Mouse (Mus musculus) granulocyte monocyte progenitor cell, adult 5-6 weeks (primary cell): ENCODE data around the gene Eddm3b. TPM values are rescaled to one million over a fixed set of nuclear protein-coding genes. Genes with fewer than 3 reads are reported as not detected.

ENCODE experiments used
- total RNA-seq, 2 experiments: library from RNA; stranded (forward) in 1 of 2; stranded (reverse) in 1 of 2; fragments of 200-712, 200-1000 nt in 1 of 2; fragments of >200 nt in 1 of 2; fragmentation: Nextera tagmentation in 1 of 2; gene quantifications; 2 replicates each; pipeline ENCODE4 v1.2.3; 2014 to 2017

Gene Eddm3b
- total RNA-seq, 2 experiments from 2014 or later: not detected

Other genes starting within 250 kb of the Eddm3b start
- 41.8 and 54.2 TPM in 2 replicates for gene Tep1, start 243.9 kb upstream of the Eddm3b start, total RNA-seq (2014; fragmentation: Nextera tagmentation)
- gene Tep1, start 243.9 kb upstream of the Eddm3b start, total RNA-seq (2017): 17.4 and 21.1 TPM in 2 replicates
- 0.17 TPM in 1 of 2 replicates, not detected in the other for gene Klhl33, start 216.9 kb upstream of the Eddm3b start, total RNA-seq (2014; fragmentation: Nextera tagmentation)
- gene Klhl33, start 216.9 kb upstream of the Eddm3b start, total RNA-seq (2017): 0.10 and 0.73 TPM in 2 replicates
- 77.5 and 111 TPM in 2 replicates for gene Osgep, start 189.5 kb upstream of the Eddm3b start, total RNA-seq (2014; fragmentation: Nextera tagmentation)
- 110 and 118 TPM in 2 replicates for gene Osgep, start 189.5 kb upstream of the Eddm3b start, total RNA-seq (2017)
- 214 and 260 TPM in 2 replicates for gene Apex1, start 189.5 kb upstream of the Eddm3b start, total RNA-seq (2014; fragmentation: Nextera tagmentation)
- gene Apex1, start 189.5 kb upstream of the Eddm3b start, total RNA-seq (2017): 202 and 229 TPM in 2 replicates
- 48.4 and 72.7 TPM in 2 replicates for gene Pip4p1, start 183.6 kb upstream of the Eddm3b start, total RNA-seq (2014; fragmentation: Nextera tagmentation)
- 20.9 and 25.0 TPM in 2 replicates for gene Pip4p1, start 183.6 kb upstream of the Eddm3b start, total RNA-seq (2017)
- 179 and 257 TPM in 2 replicates for gene Pnp, start 183.3 kb upstream of the Eddm3b start, total RNA-seq (2014; fragmentation: Nextera tagmentation)
- gene Pnp, start 183.3 kb upstream of the Eddm3b start, total RNA-seq (2017): 252 and 259 TPM in 2 replicates
- not detected in 2 replicates for gene Gm49342, start 169.9 kb upstream of the Eddm3b start, total RNA-seq (2014; fragmentation: Nextera tagmentation)
- gene Gm49342, start 169.9 kb upstream of the Eddm3b start, total RNA-seq (2017): 68.4 TPM in 1 of 2 replicates, not detected in the other
- 5.4 and 16.2 TPM in 2 replicates for gene Pnp2, start 158.4 kb upstream of the Eddm3b start, total RNA-seq (2014; fragmentation: Nextera tagmentation)
- gene Pnp2, start 158.4 kb upstream of the Eddm3b start, total RNA-seq (2017): 4.3 and 5.3 TPM in 2 replicates
- not detected in 2 replicates for gene Rnase10, start 106.7 kb upstream of the Eddm3b start, total RNA-seq (2014; fragmentation: Nextera tagmentation)
- 2.5 and 3.2 TPM in 2 replicates for gene Rnase10, start 106.7 kb upstream of the Eddm3b start, total RNA-seq (2017)
- not detected in 2 replicates for gene Rnase9, start 72.6 kb upstream of the Eddm3b start, total RNA-seq (2014; fragmentation: Nextera tagmentation)
- not detected in 2 replicates for gene Rnase9, start 72.6 kb upstream of the Eddm3b start, total RNA-seq (2017)
- gene Rnase11, start 64.3 kb upstream of the Eddm3b start, total RNA-seq (2014; fragmentation: Nextera tagmentation): not detected in 2 replicates
- gene Rnase11, start 64.3 kb upstream of the Eddm3b start, total RNA-seq (2017): not detected in 2 replicates
- 6.2 and 27.0 TPM in 2 replicates for gene Rnase12, start 56.8 kb upstream of the Eddm3b start, total RNA-seq (2014; fragmentation: Nextera tagmentation)
- gene Rnase12, start 56.8 kb upstream of the Eddm3b start, total RNA-seq (2017): 11.0 and 12.6 TPM in 2 replicates
- not detected in 2 replicates for gene Olfr750, start 40.0 kb upstream of the Eddm3b start, total RNA-seq (2014; fragmentation: Nextera tagmentation)
- not detected in 2 replicates for gene Olfr750, start 40.0 kb upstream of the Eddm3b start, total RNA-seq (2017)
- 1.7 and 6.8 TPM in 2 replicates for gene Rnase4, start 23.3 kb upstream of the Eddm3b start, total RNA-seq (2014; fragmentation: Nextera tagmentation)
- gene Rnase4, start 23.3 kb upstream of the Eddm3b start, total RNA-seq (2017): 2.5 and 2.9 TPM in 2 replicates
- 0.45 TPM in 1 of 2 replicates, not detected in the other for gene Ang, start 23.3 kb upstream of the Eddm3b start, total RNA-seq (2014; fragmentation: Nextera tagmentation)
- 1.4 and 1.8 TPM in 2 replicates for gene Ang, start 23.3 kb upstream of the Eddm3b start, total RNA-seq (2017)
- gene Rnase6, start 9.5 kb downstream of the Eddm3b start, total RNA-seq (2014; fragmentation: Nextera tagmentation): 1.2 and 6.1 TPM in 2 replicates
- gene Rnase6, start 9.5 kb downstream of the Eddm3b start, total RNA-seq (2017): 8.2 and 10.0 TPM in 2 replicates
- gene Rnase1, start 32.4 kb downstream of the Eddm3b start, total RNA-seq (2014; fragmentation: Nextera tagmentation): not detected in 2 replicates
- gene Rnase1, start 32.4 kb downstream of the Eddm3b start, total RNA-seq (2017): not detected in 2 replicates
- gene Rnase2b, start 47.8 kb downstream of the Eddm3b start, total RNA-seq (2014; fragmentation: Nextera tagmentation): not detected in 2 replicates
- gene Rnase2b, start 47.8 kb downstream of the Eddm3b start, total RNA-seq (2017): not detected in 2 replicates
- gene Ang2, start 84.7 kb downstream of the Eddm3b start, total RNA-seq (2014; fragmentation: Nextera tagmentation): not detected in 2 replicates
- gene Ang2, start 84.7 kb downstream of the Eddm3b start, total RNA-seq (2017): not detected in 2 replicates
- not detected in 2 replicates for gene Ear14, start 89.0 kb downstream of the Eddm3b start, total RNA-seq (2014; fragmentation: Nextera tagmentation)
- not detected in 2 replicates for gene Ear14, start 89.0 kb downstream of the Eddm3b start, total RNA-seq (2017)
- gene Rnase2a, start 141.7 kb downstream of the Eddm3b start, total RNA-seq (2014; fragmentation: Nextera tagmentation): not detected in 2 replicates
- not detected in 2 replicates for gene Rnase2a, start 141.7 kb downstream of the Eddm3b start, total RNA-seq (2017)
- not detected in 2 replicates for gene Gm7247, start 247.3 kb downstream of the Eddm3b start, total RNA-seq (2014; fragmentation: Nextera tagmentation)
- not detected in 2 replicates for gene Gm7247, start 247.3 kb downstream of the Eddm3b start, total RNA-seq (2017)